Mouse (Mus musculus) myocyte (in vitro differentiated cells): ENCODE results near the gene Fstl3. TPM values are rescaled to one million over a fixed set of nuclear protein-coding genes. Genes with fewer than 3 reads are reported as not detected.
"Not testable (repeated sequence)": the region's sequence is repeated elsewhere in the genome, so short reads cannot be mapped to it uniquely, and the experiment has no call there.

Experiments
- H3K27me3 ChIP-seq: one replicate; pipeline ENCODE4 v1.6.1; 2011; ENCODE audit not compliant: control insufficient read depth, insufficient read depth, insufficient read length
- H3K36me3 ChIP-seq: one replicate; pipeline ENCODE4 v1.6.1; 2011; ENCODE audit not compliant: control insufficient read depth, insufficient read depth
- H3K4me2 ChIP-seq: one replicate; pipeline ENCODE4 v1.6.1; 2011; ENCODE audit warnings: low read depth, control low read depth
- H3K4me3 ChIP-seq: one replicate; pipeline ENCODE4 v1.5.1; 2011; ENCODE audit warnings: mild to moderate bottlenecking, control low read depth, moderate library complexity
- H3K79me2 ChIP-seq: one replicate; pipeline ENCODE4 v1.6.1; 2011; ENCODE audit not compliant: control insufficient read depth, insufficient read depth
- H3ac ChIP-seq: one replicate; pipeline ENCODE4 v1.6.1; 2011; ENCODE audit not compliant: control insufficient read depth, insufficient read length
- CEBPB ChIP-seq: IDR thresholded peaks from 2 replicates; pipeline ENCODE4 v1.6.1; 2011; ENCODE audit warnings: mild to moderate bottlenecking, moderate library complexity; ENCODE audit not compliant: poor library complexity, insufficient read depth, severe bottlenecking
- E2F4 ChIP-seq: IDR thresholded peaks from one replicate; pipeline ENCODE4 v1.6.1; 2011; ENCODE audit warnings: mild to moderate bottlenecking, control low read depth, moderate library complexity; ENCODE audit not compliant: insufficient read depth
- MAX ChIP-seq: IDR thresholded peaks from one replicate; pipeline ENCODE4 v1.6.1; 2011; ENCODE audit warnings: low read depth, mild to moderate bottlenecking, control low read depth
- MYOD1 ChIP-seq, 3 experiments: IDR thresholded peaks; one replicate each; pipeline ENCODE4 v1.6.1; 2011; ENCODE audit warnings: control low read depth in 2 of 3, low read depth in 2 of 3, mild to moderate bottlenecking in 2 of 3, moderate library complexity in 1 of 3; ENCODE audit not compliant: insufficient read length in 2 of 3, control insufficient read depth in 1 of 3
- MYOG ChIP-seq, 3 experiments: IDR thresholded peaks; one replicate each; pipeline ENCODE4 v1.6.1; 2011; ENCODE audit warnings: control low read depth in 2 of 3, low read depth in 2 of 3, mild to moderate bottlenecking in 2 of 3; ENCODE audit not compliant: insufficient read length in 2 of 3, control insufficient read depth in 1 of 3, insufficient read depth in 1 of 3
- POLR2A ChIP-seq: IDR thresholded peaks from one replicate; pipeline ENCODE4 v1.6.1; 2011; ENCODE audit warnings: low read depth, mild to moderate bottlenecking, control low read depth, moderate library complexity; ENCODE audit not compliant: insufficient read length
- POLR2AphosphoS2 ChIP-seq: IDR thresholded peaks from one replicate; pipeline ENCODE4 v1.6.1; 2011; ENCODE audit warnings: low read depth, control low read depth; ENCODE audit not compliant: insufficient read length
- REST ChIP-seq: IDR thresholded peaks from one replicate; pipeline ENCODE4 v1.6.1; 2011; ENCODE audit warnings: mild to moderate bottlenecking, control low read depth, moderate library complexity; ENCODE audit not compliant: insufficient read depth, insufficient read length
- SRF ChIP-seq: IDR thresholded peaks from one replicate; pipeline ENCODE4 v1.6.1; 2011; ENCODE audit warnings: low read depth; ENCODE audit not compliant: control insufficient read depth, insufficient read length
- TCF12 ChIP-seq: IDR thresholded peaks from one replicate; pipeline ENCODE4 v1.6.1; 2011; ENCODE audit warnings: mild to moderate bottlenecking, control low read depth; ENCODE audit not compliant: poor library complexity, insufficient read depth, severe bottlenecking
- TCF3 ChIP-seq: IDR thresholded peaks from one replicate; pipeline ENCODE4 v1.6.1; 2011; ENCODE audit warnings: low read depth, control low read depth; ENCODE audit not compliant: insufficient read length
- USF1 ChIP-seq: IDR thresholded peaks from one replicate; pipeline ENCODE4 v1.6.1; 2011; ENCODE audit warnings: low read depth, mild to moderate bottlenecking, control low read depth, moderate library complexity
- polyA plus RNA-seq: library from polyadenylated mRNA; unstranded; fragments of >200 nt; fragmentation: generic; extraction: Trizol; gene quantifications from one replicate; pipeline ENCODE4 v1.2.1, GENCODE M21; 2012; ENCODE audit warnings: missing spikeins

The Fstl3 gene
- polyA plus RNA-seq, 1 experiment, result 28.9 TPM

DNA sequence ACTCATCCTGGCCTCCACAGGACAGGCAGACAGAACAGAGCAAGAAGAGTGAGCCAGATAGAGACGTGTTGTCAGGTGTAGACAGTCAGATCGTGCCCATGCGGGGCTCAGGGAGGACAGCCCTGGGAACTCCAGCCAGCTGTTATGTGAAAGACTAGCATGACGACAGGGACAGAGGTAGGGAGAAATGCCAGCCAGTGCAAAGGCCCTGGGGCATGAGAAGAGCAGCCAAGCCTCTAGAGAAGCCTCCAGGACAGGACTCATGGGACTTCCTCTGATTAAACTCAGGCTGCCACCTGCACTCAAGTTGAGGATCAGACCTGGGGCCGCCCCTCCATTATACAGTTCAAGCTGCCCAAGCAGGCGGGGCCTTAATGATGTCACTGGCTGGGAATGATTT, 28.6 kb upstream of the Fstl3 start:
- H3K36me3 ChIP-seq, result no peaks in the 10 kb centered on the region
- H3K79me2 ChIP-seq, result peaks cover 10% of the 10 kb centered on the region
- no peak overlapping the region for H3K4me2 ChIP-seq
- peaks cover 6% of the 10 kb centered on the region for H3K27me3 ChIP-seq
- H3K4me3 ChIP-seq, result no peak overlapping the region
- TF ChIP-seq E2F4, result no peak
- no peak overlapping the region for H3ac ChIP-seq

DNA sequence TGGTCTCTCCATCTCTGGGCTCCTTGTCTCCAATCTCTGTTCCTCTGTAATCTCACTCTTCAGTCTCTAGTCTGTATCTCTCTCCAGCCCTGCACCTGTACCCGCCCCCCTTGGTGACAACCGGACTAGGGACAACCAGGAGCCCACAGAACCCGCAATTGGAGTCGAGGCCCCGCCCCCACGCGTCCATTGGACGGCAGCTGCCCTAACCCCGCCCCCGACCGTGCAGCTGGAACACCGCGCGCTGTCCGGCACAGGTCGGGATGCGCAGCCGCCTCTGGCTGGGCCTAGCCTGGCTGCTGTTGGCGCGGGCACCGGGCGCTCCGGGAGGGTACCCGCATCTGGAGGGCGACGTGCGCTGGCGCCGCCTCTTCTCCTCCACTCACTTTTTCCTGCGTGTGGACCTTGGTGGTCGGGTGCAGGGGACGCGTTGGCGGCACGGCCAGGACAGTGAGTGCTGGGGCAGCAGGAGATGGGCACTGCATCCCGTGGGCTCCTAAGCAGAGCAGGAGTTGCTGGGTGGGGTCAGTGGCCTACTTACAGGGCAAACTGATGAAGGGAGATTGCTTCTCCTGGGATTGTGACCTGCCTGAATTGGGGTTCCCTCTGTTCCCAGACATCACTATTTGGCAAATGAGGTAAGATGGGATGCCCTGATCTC, 22.1 kb upstream of the Fstl3 start, which contains the start of gene Fgf22:
Gene Fgf22 (plus strand): TSS at position 221 of the 661 bp plus-strand sequence.
- no peak within 1 kb of the TSS for H3ac ChIP-seq
- peaks cover 6% of the 10 kb centered on the region for H3K27me3 ChIP-seq
- TF ChIP-seq USF1, result no peak
- TF ChIP-seq MYOD1 (IDR thresholded peaks at IDR 0.05; ENCODE audit: control insufficient read depth in 1 of 3, insufficient read length in 2 of 3, low read depth in 2 of 3), result no peak
- no peak for TF ChIP-seq REST
- no peak for TF ChIP-seq TCF3
- TF ChIP-seq E2F4, result no peak
- no peak for TF ChIP-seq SRF
- TF ChIP-seq POLR2A, result no peak
- TF ChIP-seq POLR2AphosphoS2, result no peak
- no peak within 1 kb of the TSS for H3K4me2 ChIP-seq
- peaks cover 15% of the 10 kb centered on the region for H3K36me3 ChIP-seq
- no peaks in the 10 kb centered on the region for H3K79me2 ChIP-seq
- H3K4me3 ChIP-seq, result no peak within 1 kb of the TSS

DNA sequence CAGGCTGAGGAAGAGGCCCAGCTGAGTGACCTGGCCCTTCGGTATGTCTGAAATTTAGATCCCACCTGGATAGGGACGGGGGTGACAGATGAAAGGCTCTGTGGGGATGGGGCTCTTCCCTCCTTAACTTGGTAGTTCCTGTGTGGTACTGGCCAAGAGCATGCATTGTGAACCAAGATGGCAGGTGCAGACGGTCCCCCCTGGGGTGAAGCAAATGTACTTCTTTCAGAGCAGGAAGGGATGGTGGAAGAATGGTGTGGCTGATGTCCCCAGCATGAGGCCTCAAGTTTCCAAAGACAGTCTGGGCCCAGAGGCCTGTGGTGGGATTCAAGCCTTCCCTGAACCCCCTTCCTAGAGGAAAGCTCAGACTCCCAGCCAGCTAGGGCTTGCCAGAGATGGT, 21.2 kb upstream of the Fstl3 start:
- peaks cover 17% of the 10 kb centered on the region for H3K36me3 ChIP-seq
- H3ac ChIP-seq, result no peak overlapping the region
- no peaks in the 10 kb centered on the region for H3K79me2 ChIP-seq
- no peak overlapping the region for H3K4me2 ChIP-seq
- peaks cover 6% of the 10 kb centered on the region for H3K27me3 ChIP-seq
- no peak overlapping the region for H3K4me3 ChIP-seq
- TF ChIP-seq REST, result no peak
- no peak for TF ChIP-seq MAX
- TF ChIP-seq TCF3, result no peak
- no peak for TF ChIP-seq USF1
- no peak for TF ChIP-seq E2F4
- no peak for TF ChIP-seq TCF12
- no peak for TF ChIP-seq POLR2A
- TF ChIP-seq POLR2AphosphoS2, result no peak
- TF ChIP-seq MYOD1 (IDR thresholded peaks at IDR 0.05; ENCODE audit: control insufficient read depth in 1 of 3, insufficient read length in 2 of 3, low read depth in 2 of 3), result no peak
- TF ChIP-seq CEBPB, result no peak
- TF ChIP-seq SRF, result no peak
- no peak for TF ChIP-seq MYOG (IDR thresholded peaks at IDR 0.05; ENCODE audit: control insufficient read depth in 1 of 3, insufficient read depth in 1 of 3, insufficient read length in 2 of 3, low read depth in 2 of 3)

DNA sequence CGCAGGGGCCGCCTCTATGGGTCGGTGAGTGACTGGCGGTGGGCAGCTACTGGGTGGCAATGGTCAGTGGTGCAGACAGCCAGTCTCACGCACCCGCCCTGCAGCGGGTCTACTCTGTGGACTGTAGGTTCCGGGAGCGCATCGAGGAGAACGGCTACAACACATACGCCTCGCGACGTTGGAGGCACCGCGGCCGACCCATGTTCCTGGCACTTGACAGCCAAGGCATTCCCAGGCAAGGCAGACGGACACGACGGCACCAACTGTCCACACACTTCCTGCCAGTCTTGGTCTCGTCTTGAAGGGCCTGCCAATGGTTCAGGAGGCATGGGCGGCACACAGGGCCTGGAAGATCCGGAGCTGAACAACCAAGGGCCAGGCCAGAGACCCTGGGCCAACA, 20.4 kb upstream of the Fstl3 start:
- TF ChIP-seq POLR2AphosphoS2, result peak; percentile 58
- TF ChIP-seq TCF12, result no peak
- no peak overlapping the region for H3K4me3 ChIP-seq
- H3K27me3 ChIP-seq, result peaks cover 1% of the 10 kb centered on the region
- H3K4me2 ChIP-seq, result no peak overlapping the region
- H3K36me3 ChIP-seq, result peaks cover 20% of the 10 kb centered on the region
- H3K79me2 ChIP-seq, result no peaks in the 10 kb centered on the region
- H3ac ChIP-seq, result no peak overlapping the region

DNA sequence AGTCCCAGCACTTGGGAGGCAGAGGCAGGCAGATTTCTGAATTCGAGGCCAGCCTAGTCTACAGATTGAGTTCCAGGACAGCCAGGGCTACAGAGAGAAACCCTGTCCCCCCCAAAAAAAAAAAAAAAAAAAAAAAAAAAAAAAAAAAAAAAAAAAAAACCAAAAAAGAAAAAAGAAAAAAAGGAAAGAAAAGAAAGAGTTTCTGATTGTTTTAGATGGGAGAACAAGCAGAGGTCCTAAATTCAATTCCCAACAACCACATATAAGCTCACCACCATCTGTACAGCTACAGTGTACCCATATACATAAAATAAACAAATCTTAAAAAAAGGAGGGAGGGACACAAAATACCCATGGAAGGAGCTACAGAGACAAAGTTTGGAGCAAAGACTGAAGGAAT, 17.4 kb upstream of the Fstl3 start:
- Histone ChIP-seq H3K79me2 (peaks cover 26% of the 10 kb centered on the region), H3K36me3 (peaks cover 20% of the 10 kb centered on the region)
- not testable (repeated sequence) for H3ac ChIP-seq, H3K4me3 ChIP-seq, H3K4me2 ChIP-seq, H3K27me3 ChIP-seq

DNA sequence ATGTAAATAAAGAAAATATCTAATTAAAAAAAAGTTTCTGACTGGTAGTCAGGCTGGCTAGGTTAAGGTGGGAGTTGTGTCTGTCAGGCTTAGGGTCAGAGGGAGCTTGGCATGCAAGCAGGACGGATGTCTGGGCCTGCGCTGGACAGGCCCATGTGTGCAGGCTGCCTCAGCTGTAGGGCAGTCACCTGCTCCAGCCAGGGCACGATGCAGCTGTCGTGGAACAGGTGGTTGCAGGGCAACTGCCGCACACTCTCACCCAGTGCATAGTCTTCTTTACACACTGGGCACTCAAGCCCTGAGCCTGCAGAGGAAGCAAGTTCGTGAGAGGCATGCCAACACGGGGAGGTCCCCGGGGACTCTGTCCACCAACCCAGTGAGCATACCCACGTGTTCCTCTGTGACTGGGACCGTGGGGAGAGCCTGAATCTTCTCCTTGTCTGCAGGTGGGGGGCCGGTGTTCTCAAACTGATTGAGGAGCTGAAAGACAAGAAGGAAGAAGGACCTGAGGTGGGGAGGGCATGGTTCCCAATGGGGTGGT, 16.4 kb upstream of the Fstl3 start:
- H3ac ChIP-seq, result no peak overlapping the region
- H3K4me2 ChIP-seq, result no peak overlapping the region
- H3K4me3 ChIP-seq, result no peak overlapping the region
- TF ChIP-seq REST, result no peak
- TF ChIP-seq USF1, result no peak
- TF ChIP-seq TCF12, result peak; percentile 99
- TF ChIP-seq E2F4, result no peak
- TF ChIP-seq MAX, result no peak
- TF ChIP-seq SRF, result no peak
- no peak for TF ChIP-seq CEBPB
- TF ChIP-seq TCF3, result peak; percentile 100
- TF ChIP-seq MYOD1 (IDR thresholded peaks at IDR 0.05; ENCODE audit: control insufficient read depth in 1 of 3, insufficient read length in 2 of 3, low read depth in 2 of 3), result peak in 2 of 3 experiments; percentile 100
- TF ChIP-seq POLR2A, result no peak
- TF ChIP-seq POLR2AphosphoS2, result peak; percentile 10
- TF ChIP-seq MYOG (IDR thresholded peaks at IDR 0.05; ENCODE audit: control insufficient read depth in 1 of 3, insufficient read depth in 1 of 3, insufficient read length in 2 of 3, low read depth in 2 of 3), result peak; percentile 93 to 100 (median 100)
- H3K79me2 ChIP-seq, result peaks cover 36% of the 10 kb centered on the region
- peaks cover 20% of the 10 kb centered on the region for H3K36me3 ChIP-seq
- H3K27me3 ChIP-seq, result no peaks in the 10 kb centered on the region
